ENCODE assay signal across 31 mouse cellular contexts in genomic region chr11:54269191-54269896, GRCm38 (mm10). TPM values are rescaled to one million over a fixed set of nuclear protein-coding genes. Genes with fewer than 3 reads are reported as not detected.
"Had no signal": no experiment of that assay in that cellular context is flagged by ENCODE, and none has a peak within 500 bp of the region (broad histone marks: within the 10 kb centered on the region; RNA-seq: fewer than 3 reads in every experiment).

No protein-coding gene starts in this region.

- H3K27me3 ChIP-seq: kidney, embryonic 15.5 days; liver, embryonic 13.5 days; midbrain, embryonic 12.5 days; midbrain, embryonic 15.5 days; neural tube, embryonic 12.5 days; neural tube, embryonic 15.5 days; stomach, embryonic 15.5 days had no signal

- H3K4me2 ChIP-seq: kidney, embryonic 15.5 days; liver, embryonic 13.5 days; midbrain, embryonic 12.5 days; midbrain, embryonic 15.5 days; neural tube, embryonic 12.5 days; neural tube, embryonic 15.5 days; stomach, embryonic 15.5 days had no signal

- H3K9ac ChIP-seq: kidney, embryonic 15.5 days; liver, embryonic 13.5 days; midbrain, embryonic 12.5 days; midbrain, embryonic 15.5 days; neural tube, embryonic 12.5 days; neural tube, embryonic 15.5 days; stomach, embryonic 15.5 days had no signal

- H3K27ac ChIP-seq: kidney, embryonic 15.5 days; liver, embryonic 13.5 days; macrophage; midbrain, embryonic 12.5 days; midbrain, embryonic 15.5 days; neural tube, embryonic 12.5 days; neural tube, embryonic 15.5 days; stomach, embryonic 15.5 days had no signal

- ATAC-seq: midbrain, embryonic 15.5 days had no signal

- H3K4me1 ChIP-seq: kidney, embryonic 15.5 days; liver, embryonic 13.5 days; midbrain, embryonic 12.5 days; midbrain, embryonic 15.5 days; neural tube, embryonic 12.5 days; neural tube, embryonic 15.5 days; stomach, embryonic 15.5 days had no signal

- H3K36me3 ChIP-seq: kidney, embryonic 15.5 days; liver, embryonic 13.5 days; midbrain, embryonic 12.5 days; midbrain, embryonic 15.5 days; neural tube, embryonic 12.5 days; neural tube, embryonic 15.5 days; stomach, embryonic 15.5 days had no signal

- DNase-seq: kidney, adult 11 months; kidney, adult 8-10 months; kidney, postnatal 10 days; kidney, postnatal 36 days; layer of hippocampus, postnatal 36 days; liver, embryonic 13.5 days; lung, adult 2 months; lung, postnatal 14 days; retina, postnatal 1 day; right cerebral cortex, postnatal 25 days; spleen, adult 18-20 months; thymus, adult 18-20 months; thymus, postnatal 36 days had no signal

- H3K4me3 ChIP-seq: kidney, embryonic 15.5 days; liver, embryonic 13.5 days; midbrain, embryonic 12.5 days; midbrain, embryonic 15.5 days; neural tube, embryonic 12.5 days; neural tube, embryonic 15.5 days; stomach, embryonic 15.5 days had no signal

- H3K9me3 ChIP-seq: kidney, embryonic 15.5 days; liver, embryonic 13.5 days; midbrain, embryonic 12.5 days; midbrain, embryonic 15.5 days; neural tube, embryonic 12.5 days; neural tube, embryonic 15.5 days; stomach, embryonic 15.5 days had no signal

RNA-seq across cellular contexts. Expression of gene Il3, which starts 2.3 kb away (rescaled TPM):
- total RNA-seq: layer of hippocampus, adult 8-10 months; layer of hippocampus, postnatal 10 days; layer of hippocampus, postnatal 36 days; left cerebral cortex, postnatal 25 days; liver, adult 2 months; megakaryocyte, adult 5-6 weeks; monocyte, adult 5-6 weeks had no signal
- polyA plus RNA-seq: kidney, embryonic 15.5 days; limb, embryonic 11.5 days; limb, embryonic 14.5 days; liver, adult 2 months; liver, embryonic 13.5 days; liver, embryonic 16.5 days; lung, adult 2 months; lung, embryonic 16.5 days; macrophage; midbrain, embryonic 12.5 days; midbrain, embryonic 15.5 days; neural tube, embryonic 12.5 days; neural tube, embryonic 15.5 days; stomach, embryonic 15.5 days; testis, adult 2 months had no signal

RNA-seq across cellular contexts. Expression of gene Csf2, which starts 19.9 kb away (rescaled TPM):
- total RNA-seq: layer of hippocampus, adult 8-10 months; layer of hippocampus, postnatal 10 days; layer of hippocampus, postnatal 36 days; left cerebral cortex, postnatal 25 days; liver, adult 2 months; megakaryocyte, adult 5-6 weeks; monocyte, adult 5-6 weeks had no signal
- polyA plus RNA-seq: kidney, embryonic 15.5 days; limb, embryonic 11.5 days; limb, embryonic 14.5 days; liver, adult 2 months; liver, embryonic 13.5 days; liver, embryonic 16.5 days; macrophage; midbrain, embryonic 12.5 days; midbrain, embryonic 15.5 days; neural tube, embryonic 12.5 days; neural tube, embryonic 15.5 days; testis, adult 2 months had no signal

RNA-seq across cellular contexts. Expression of gene Acsl6, which starts 34.3 kb away (rescaled TPM):
- total RNA-seq: monocyte, adult 5-6 weeks had no signal
- polyA plus RNA-seq: liver, adult 2 months; macrophage had no signal
